Mouse (Mus musculus) C2C12 (cell line): Measurements from ENCODE around the gene Nfib.

Experiments
- CEBPB ChIP-seq: IDR thresholded peaks from one replicate; pipeline ENCODE4 v1.6.1; 2011; ENCODE audit warnings: low read depth, mild to moderate bottlenecking, control low read depth, moderate library complexity
- CTCF ChIP-seq: IDR thresholded peaks from one replicate; pipeline ENCODE4 v1.5.1; 2011; ENCODE audit not compliant: control insufficient read depth, insufficient read depth, insufficient read length
- MYOD1 ChIP-seq: IDR thresholded peaks from one replicate; pipeline ENCODE4 v1.6.1; 2011; ENCODE audit warnings: low read depth; ENCODE audit not compliant: control insufficient read depth, insufficient read length

- TF ChIP-seq CTCF (no peak), MYOD1 (no peak), CEBPB (no peak)
These were observed 206.3 kb downstream of the Nfib start for GRCm38 (mm10) chr4:82499238-82499637.
